Mouse (Mus musculus) layer of hippocampus, postnatal 10 days (tissue): ENCODE results near the gene Btbd35f28. TPM values are rescaled to one million over a fixed set of nuclear protein-coding genes. Genes with fewer than 3 reads are reported as not detected.
"Not testable (repeated sequence)": the region's sequence is repeated elsewhere in the genome, so short reads cannot be mapped to it uniquely, and the experiment has no call there.

Experiments
- DNase-seq, 2 experiments: peaks; one replicate each; pipeline ENCODE4 v3.0.0; 2021; ENCODE audit warnings: low spot score in 2 of 2
- long read RNA-seq: library from polyadenylated mRNA; stranded (forward); transcript quantifications from one replicate; pipeline ENCODE4 v2.0.0, GENCODE M21; 2023
- total RNA-seq, 2 experiments: library from RNA; stranded (reverse); gene quantifications; 2 replicates each; pipeline ENCODE4 v1.2.3; 2021

The Btbd35f28 gene
- total RNA-seq: not detected
- long read RNA-seq: 0 reads

DNA sequence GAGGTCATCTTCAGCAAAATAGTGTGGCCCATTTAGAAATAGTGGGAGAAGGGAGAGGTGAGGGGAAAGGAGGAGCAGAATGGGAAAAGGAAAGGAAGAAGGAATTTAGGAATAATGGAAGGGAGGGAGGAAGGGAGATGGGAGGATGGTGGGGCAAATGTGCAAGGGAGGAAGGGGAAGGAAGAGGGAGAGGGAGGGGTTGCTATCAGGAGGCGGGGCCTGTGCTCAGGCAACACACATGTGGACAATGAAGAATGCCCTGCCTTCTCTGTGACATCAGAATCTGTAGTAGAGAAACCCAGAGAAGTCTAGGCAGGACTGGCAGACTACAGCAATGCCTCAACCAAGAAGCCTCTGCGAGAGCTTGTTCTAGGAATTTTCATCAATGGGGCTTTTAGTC, at the start of gene Btbd35f28:
Gene Btbd35f28 (plus strand): TSS at position 301 of the 400 bp plus-strand sequence.
- DNase-seq: not testable (repeated sequence)

Other genes with a start within 250 kb of the Btbd35f28 start
- gene Btbd35f16, start 239.6 kb upstream of the Btbd35f28 start, total RNA-seq: not detected
- gene Btbd35f3, start 158.9 kb upstream of the Btbd35f28 start, total RNA-seq: not detected
- gene Btbd35f20, start 94.7 kb downstream of the Btbd35f28 start, total RNA-seq: not detected
- not detected for gene Btbd35f17, start 174.1 kb downstream of the Btbd35f28 start, total RNA-seq